Mouse (Mus musculus): ENCODE measurements around the gene Gm5294. TPM values are rescaled to one million over a fixed set of nuclear protein-coding genes. Genes with fewer than 3 reads are reported as not detected.

The Gm5294 gene
- polyA plus RNA-seq, 1 experiment: 0.82 TPM

GRCm38 (mm10) chr5:138849682-138850461 is 30.0 kb downstream of the Gm5294 start:
- TF ChIP-seq POLR2A (IDR thresholded peaks at IDR 0.05; ENCODE audit: borderline replicate concordance, extremely low read depth, insufficient read depth, insufficient read length, poor library complexity, severe bottlenecking) (no peak), CTCF (IDR thresholded peaks at IDR 0.05; ENCODE audit: borderline replicate concordance, extremely low read depth, insufficient read depth, insufficient read length) (no peak)
- DNase-seq (ENCODE audit: low read depth): no peak

- no peak for TF ChIP-seq POLR2A (IDR thresholded peaks at IDR 0.05; ENCODE audit: borderline replicate concordance, extremely low read depth, insufficient read depth, insufficient read length, poor library complexity, severe bottlenecking)
- DNase-seq (ENCODE audit: low read depth): no peak
Measured at GRCm38 (mm10) chr5:138850462-138850844, 30.6 kb downstream of the Gm5294 start.

GRCm38 (mm10) chr5:138851296-138851780 is 31.5 kb downstream of the Gm5294 start:
- no peak for DNase-seq (ENCODE audit: low read depth)
- TF ChIP-seq CTCF (IDR thresholded peaks at IDR 0.05; ENCODE audit: borderline replicate concordance, extremely low read depth, insufficient read depth, insufficient read length): no peak
- TF ChIP-seq POLR2A (IDR thresholded peaks at IDR 0.05; ENCODE audit: borderline replicate concordance, extremely low read depth, insufficient read depth, insufficient read length, poor library complexity, severe bottlenecking): no peak

- DNase-seq (ENCODE audit: low read depth): no peak
- TF ChIP-seq CTCF (IDR thresholded peaks at IDR 0.05; ENCODE audit: borderline replicate concordance, extremely low read depth, insufficient read depth, insufficient read length) (no peak), POLR2A (IDR thresholded peaks at IDR 0.05; ENCODE audit: borderline replicate concordance, extremely low read depth, insufficient read depth, insufficient read length, poor library complexity, severe bottlenecking) (no peak)
Measured at GRCm38 (mm10) chr5:138852151-138852550, 32.3 kb downstream of the Gm5294 start.

- TF ChIP-seq POLR2A (IDR thresholded peaks at IDR 0.05; ENCODE audit: borderline replicate concordance, extremely low read depth, insufficient read depth, insufficient read length, poor library complexity, severe bottlenecking): no peak
- no peak for TF ChIP-seq CTCF (IDR thresholded peaks at IDR 0.05; ENCODE audit: borderline replicate concordance, extremely low read depth, insufficient read depth, insufficient read length)
- no peak for DNase-seq (ENCODE audit: low read depth)
Measured at GRCm38 (mm10) chr5:138853349-138853748, 33.5 kb downstream of the Gm5294 start.

GRCm38 (mm10) chr5:138857010-138857617 is 37.2 kb downstream of the Gm5294 start:
- peak; percentile 87 for DNase-seq (ENCODE audit: low read depth)
- TF ChIP-seq CTCF (IDR thresholded peaks at IDR 0.05; ENCODE audit: borderline replicate concordance, extremely low read depth, insufficient read depth, insufficient read length) (peak; percentile 81), POLR2A (IDR thresholded peaks at IDR 0.05; ENCODE audit: borderline replicate concordance, extremely low read depth, insufficient read depth, insufficient read length, poor library complexity, severe bottlenecking) (no peak)

- no peak for TF ChIP-seq POLR2A (IDR thresholded peaks at IDR 0.05; ENCODE audit: borderline replicate concordance, extremely low read depth, insufficient read depth, insufficient read length, poor library complexity, severe bottlenecking)
- TF ChIP-seq CTCF (IDR thresholded peaks at IDR 0.05; ENCODE audit: borderline replicate concordance, extremely low read depth, insufficient read depth, insufficient read length): no peak
- peak; percentile 31 for DNase-seq (ENCODE audit: low read depth)
Measured at GRCm38 (mm10) chr5:138857811-138858251, 38.0 kb downstream of the Gm5294 start.

GRCm38 (mm10) chr5:138863681-138864146 is 43.8 kb downstream of the Gm5294 start:
- TF ChIP-seq CTCF (IDR thresholded peaks at IDR 0.05; ENCODE audit: borderline replicate concordance, extremely low read depth, insufficient read depth, insufficient read length): no peak
- no peak for TF ChIP-seq POLR2A (IDR thresholded peaks at IDR 0.05; ENCODE audit: borderline replicate concordance, extremely low read depth, insufficient read depth, insufficient read length, poor library complexity, severe bottlenecking)
- no peak for DNase-seq (ENCODE audit: low read depth)

GRCm38 (mm10) chr5:138864166-138864565 is 44.3 kb downstream of the Gm5294 start:
- TF ChIP-seq CTCF (IDR thresholded peaks at IDR 0.05; ENCODE audit: borderline replicate concordance, extremely low read depth, insufficient read depth, insufficient read length) (no peak), POLR2A (IDR thresholded peaks at IDR 0.05; ENCODE audit: borderline replicate concordance, extremely low read depth, insufficient read depth, insufficient read length, poor library complexity, severe bottlenecking) (no peak)
- no peak for DNase-seq (ENCODE audit: low read depth)

GRCm38 (mm10) chr5:138864880-138865279 is 45.0 kb downstream of the Gm5294 start:
- TF ChIP-seq CTCF (IDR thresholded peaks at IDR 0.05; ENCODE audit: borderline replicate concordance, extremely low read depth, insufficient read depth, insufficient read length) (no peak), POLR2A (IDR thresholded peaks at IDR 0.05; ENCODE audit: borderline replicate concordance, extremely low read depth, insufficient read depth, insufficient read length, poor library complexity, severe bottlenecking) (no peak)
- no peak for DNase-seq (ENCODE audit: low read depth)

GRCm38 (mm10) chr5:138865637-138866036 is 45.8 kb downstream of the Gm5294 start:
- TF ChIP-seq CTCF (IDR thresholded peaks at IDR 0.05; ENCODE audit: borderline replicate concordance, extremely low read depth, insufficient read depth, insufficient read length) (no peak), POLR2A (IDR thresholded peaks at IDR 0.05; ENCODE audit: borderline replicate concordance, extremely low read depth, insufficient read depth, insufficient read length, poor library complexity, severe bottlenecking) (no peak)
- DNase-seq (ENCODE audit: low read depth): no peak

Other genes starting within 250 kb of the Gm5294 start
- 38.6 and 42.9 TPM in 2 replicates for gene Zfp68, start 200.3 kb upstream of the Gm5294 start, polyA plus RNA-seq (2012; rRNA removed)
- 13.2 and 16.7 TPM in 2 replicates for gene A430033K04Rik, start 197.2 kb upstream of the Gm5294 start, polyA plus RNA-seq (2012; rRNA removed)
- gene Fam20c, start 65.6 kb upstream of the Gm5294 start, polyA plus RNA-seq (2012; rRNA removed): 62.6 and 81.2 TPM in 2 replicates
- gene Pdgfa, start 177.3 kb downstream of the Gm5294 start, polyA plus RNA-seq (2012; rRNA removed): 6.5 and 9.7 TPM in 2 replicates

All from brain, embryonic 14.5 days (tissue).